Mouse (Mus musculus) embryonic facial prominence, embryonic 12.5 days (tissue): Measurements from ENCODE around the gene 1700020D05Rik. TPM values are rescaled to one million over a fixed set of nuclear protein-coding genes. Genes with fewer than 3 reads are reported as not detected.

ENCODE experiments used
- ATAC-seq: fragments of 200-750 bp; cut with Nextera tagmentation; 2 replicates; pipeline ENCODE4 v1.8.0; 2017; ENCODE audit not compliant: insufficient number of reproducible peaks, insufficient read depth, low FRiP score, low TSS enrichment
- H3K27ac ChIP-seq: fragments of 300-500 bp; sonication (generic); 2 replicates; pipeline ENCODE4 v1.5.1; 2016; ENCODE audit warnings: mild to moderate bottlenecking
- H3K27me3 ChIP-seq: fragments of 300-500 bp; sonication (generic); 2 replicates; pipeline ENCODE4 v1.6.1; 2016; ENCODE audit warnings: mild to moderate bottlenecking, moderate library complexity
- H3K36me3 ChIP-seq: fragments of 300-500 bp; sonication (generic); 2 replicates; pipeline ENCODE4 v1.6.1; 2016; ENCODE audit warnings: mild to moderate bottlenecking
- H3K4me1 ChIP-seq: fragments of 300-500 bp; sonication (generic); 2 replicates; pipeline ENCODE4 v1.6.1; 2016
- H3K4me2 ChIP-seq: fragments of 300-500 bp; sonication (generic); replicated peaks from 2 replicates; pipeline ENCODE4 v1.6.1; 2016; ENCODE audit warnings: mild to moderate bottlenecking, moderate library complexity
- H3K4me3 ChIP-seq: fragments of 300-500 bp; sonication (generic); 2 replicates; pipeline ENCODE4 v1.5.1; 2016; ENCODE audit warnings: mild to moderate bottlenecking
- H3K9ac ChIP-seq: fragments of 300-500 bp; sonication (generic); 2 replicates; pipeline ENCODE4 v1.6.1; 2016; ENCODE audit warnings: mild to moderate bottlenecking, moderate library complexity
- H3K9me3 ChIP-seq: fragments of 300-500 bp; sonication (generic); 2 replicates; pipeline ENCODE4 v1.6.1; 2016; ENCODE audit warnings: mild to moderate bottlenecking, moderate library complexity
- WGBS: fragments of 180-500 bp; shearing (Covaris S2); methylation state at CpG from one replicate; pipeline ENCODE4 v1.1.7; 2016; 5-methylcytosine and 5-hydroxymethylcytosine counted together
- polyA plus RNA-seq: library from polyadenylated mRNA; unstranded; fragments of >200 nt; fragmentation: Nextera tagmentation; extraction: Ambion mirVana; gene quantifications from 2 replicates; pipeline ENCODE4 v1.2.1, GENCODE M21; 2016

Gene 1700020D05Rik
- polyA plus RNA-seq, 1 experiment from 2014 or later: 0.15 TPM

DNA sequence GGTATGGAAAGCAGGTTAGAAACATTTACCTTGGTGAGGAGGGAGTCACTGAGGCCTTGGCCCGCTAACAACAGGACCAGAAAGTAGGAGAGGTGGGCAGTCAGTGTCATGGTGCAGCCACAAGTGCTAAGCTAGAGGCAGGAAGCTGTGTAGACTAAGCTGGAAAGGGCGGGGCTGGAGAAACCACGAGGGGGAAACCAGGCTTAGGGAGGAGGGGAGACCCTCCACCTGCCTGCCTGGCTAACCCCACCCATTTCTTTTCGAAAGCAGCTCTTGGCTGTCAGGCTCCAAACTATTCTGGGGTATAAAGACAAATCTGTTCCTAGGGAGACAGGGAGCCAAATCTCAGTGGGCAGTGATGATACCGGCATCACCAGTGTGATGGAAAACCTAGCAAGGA, 35.2 kb downstream of the 1700020D05Rik start, which contains the start of gene Ctsw:
Ctsw (minus strand) TSS at position 134 of the 400 bp plus-strand sequence.
- Histone ChIP-seq H3K4me1 (peaks cover 4% of the 10 kb centered on the region; the same call in 1 of the 2 replicates), H3K4me3 (no peak within 1 kb of the TSS), H3K27me3 (no peaks in the 10 kb centered on the region; the same call in 1 of the 2 replicates), H3K9me3 (no peaks in the 10 kb centered on the region), H3K4me2 (no peak within 1 kb of the TSS), H3K9ac (no peak within 1 kb of the TSS), H3K36me3 (peaks cover 40% of the 10 kb centered on the region), H3K27ac (no peak within 1 kb of the TSS)
- 58% methylated on average over 5 of the region's 5 CpGs for WGBS
- ATAC-seq: no peak

- Histone ChIP-seq H3K4me1 (peaks cover 4% of the 10 kb centered on the region; the same call in 1 of the 2 replicates), H3K9ac (no peak overlapping the region), H3K9me3 (no peaks in the 10 kb centered on the region), H3K27ac (no peak overlapping the region), H3K27me3 (no peaks in the 10 kb centered on the region; the same call in 1 of the 2 replicates), H3K36me3 (peaks cover 54% of the 10 kb centered on the region), H3K4me3 (no peak overlapping the region), H3K4me2 (no peak overlapping the region)
- WGBS: 88% methylated on average over 6 of the region's 6 CpGs
- no peak for ATAC-seq
Measured at GRCm38 (mm10) chr19:5466916-5467500, 36.6 kb downstream of the 1700020D05Rik start.

DNA sequence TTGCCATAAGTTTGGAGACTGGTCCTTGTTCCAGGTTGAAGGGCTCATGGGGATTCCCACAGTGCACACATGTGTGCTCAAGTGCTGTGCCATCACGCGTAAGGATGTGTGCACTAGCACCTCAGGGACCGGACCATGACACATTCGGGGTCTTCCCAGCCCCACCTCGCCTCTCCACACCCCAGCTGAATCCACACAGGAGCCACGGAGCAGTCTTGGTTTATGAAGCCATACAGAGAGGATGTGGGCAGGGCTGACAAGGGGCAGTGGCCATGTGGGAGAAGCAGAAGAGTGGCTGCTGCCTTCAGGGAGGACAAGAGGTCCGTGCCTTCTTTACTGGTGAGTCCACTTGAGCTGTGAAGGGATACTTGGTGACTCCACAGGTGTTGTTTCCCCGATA, 38.5 kb downstream of the 1700020D05Rik start:
- Histone ChIP-seq H3K9ac (no peak overlapping the region), H3K36me3 (peaks cover 55% of the 10 kb centered on the region), H3K4me2 (no peak overlapping the region), H3K27ac (no peak overlapping the region), H3K27me3 (no peaks in the 10 kb centered on the region; the same call in 1 of the 2 replicates), H3K9me3 (no peaks in the 10 kb centered on the region), H3K4me1 (peaks cover 13% of the 10 kb centered on the region), H3K4me3 (no peak overlapping the region)
- WGBS: 94% methylated on average over 8 of the region's 8 CpGs
- no peak for ATAC-seq

GRCm38 (mm10) chr19:5463791-5464562, 39.6 kb downstream of the 1700020D05Rik start:
- H3K4me3 ChIP-seq: peak overlapping the region; percentile 29
- H3K9me3 ChIP-seq: no peaks in the 10 kb centered on the region
- peak overlapping the region; percentile 57 for H3K9ac ChIP-seq
- WGBS: 42% methylated on average over 15 of the region's 15 CpGs
- peak overlapping the region; percentile 48 for H3K4me2 ChIP-seq
- peak; percentile 60; the same call in 1 of the 2 replicates for ATAC-seq
- peak overlapping the region; percentile 52 for H3K27ac ChIP-seq
- H3K36me3 ChIP-seq: peaks cover 55% of the 10 kb centered on the region
- H3K27me3 ChIP-seq: no peaks in the 10 kb centered on the region
- peaks cover 13% of the 10 kb centered on the region for H3K4me1 ChIP-seq

DNA sequence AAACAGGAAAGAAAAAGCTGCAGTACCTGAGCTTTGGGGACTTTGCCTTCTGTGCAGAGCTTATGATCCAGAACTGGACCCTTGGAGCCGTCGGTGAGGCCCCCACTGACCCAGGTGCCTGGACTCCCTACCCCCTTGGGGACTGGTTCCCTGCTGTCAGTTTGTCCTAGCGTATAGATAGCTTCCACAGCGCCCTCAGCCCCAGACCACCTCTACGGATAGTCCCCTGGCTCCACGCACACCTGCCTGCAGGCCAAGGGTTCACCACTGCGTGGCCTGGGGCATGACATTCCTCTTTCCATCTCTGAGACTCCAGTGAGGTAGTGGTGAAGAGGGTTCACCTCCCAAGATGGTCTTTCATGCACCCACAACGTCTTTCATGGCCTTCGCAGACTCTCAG, 40.4 kb downstream of the 1700020D05Rik start:
- Histone ChIP-seq H3K4me1 (peaks cover 13% of the 10 kb centered on the region), H3K27ac (no peak overlapping the region), H3K9me3 (no peaks in the 10 kb centered on the region), H3K27me3 (no peaks in the 10 kb centered on the region), H3K4me3 (no peak overlapping the region), H3K36me3 (peaks cover 55% of the 10 kb centered on the region), H3K9ac (no peak overlapping the region), H3K4me2 (no peak overlapping the region)
- no peak for ATAC-seq
- WGBS: 88% methylated on average over 9 of the region's 9 CpGs

DNA sequence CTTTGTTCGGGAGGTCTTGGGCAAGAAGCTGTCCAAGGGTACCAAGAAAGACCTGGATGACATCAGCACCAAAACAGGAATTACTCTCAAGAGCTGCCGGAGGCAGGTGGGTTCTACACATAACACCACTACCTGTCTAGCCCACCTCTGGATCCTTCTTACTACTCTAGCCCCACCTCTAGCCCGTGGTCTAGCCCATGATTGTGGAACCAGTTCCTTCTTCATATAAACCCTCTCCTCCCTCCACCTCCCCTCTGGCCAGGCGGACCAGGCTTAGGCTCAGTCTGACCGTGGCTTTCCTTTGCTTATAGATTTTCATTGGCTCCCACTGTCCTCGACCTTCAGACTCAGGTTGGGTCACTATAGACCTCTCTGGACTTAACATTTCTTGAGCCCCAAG, 42.2 kb downstream of the 1700020D05Rik start:
- 84% methylated on average over 6 of the region's 6 CpGs for WGBS
- H3K27me3 ChIP-seq: no peaks in the 10 kb centered on the region
- H3K36me3 ChIP-seq: peaks cover 40% of the 10 kb centered on the region
- peaks cover 16% of the 10 kb centered on the region for H3K4me1 ChIP-seq
- no peak overlapping the region for H3K27ac ChIP-seq
- no peaks in the 10 kb centered on the region for H3K9me3 ChIP-seq
- 0 out of 2 replicates have a peak overlapping the region, but pooled peaks have one; percentile 75 for H3K9ac ChIP-seq
- H3K4me3 ChIP-seq: peak overlapping the region; percentile 61
- no peak for ATAC-seq
- peak overlapping the region; percentile 90 for H3K4me2 ChIP-seq

DNA sequence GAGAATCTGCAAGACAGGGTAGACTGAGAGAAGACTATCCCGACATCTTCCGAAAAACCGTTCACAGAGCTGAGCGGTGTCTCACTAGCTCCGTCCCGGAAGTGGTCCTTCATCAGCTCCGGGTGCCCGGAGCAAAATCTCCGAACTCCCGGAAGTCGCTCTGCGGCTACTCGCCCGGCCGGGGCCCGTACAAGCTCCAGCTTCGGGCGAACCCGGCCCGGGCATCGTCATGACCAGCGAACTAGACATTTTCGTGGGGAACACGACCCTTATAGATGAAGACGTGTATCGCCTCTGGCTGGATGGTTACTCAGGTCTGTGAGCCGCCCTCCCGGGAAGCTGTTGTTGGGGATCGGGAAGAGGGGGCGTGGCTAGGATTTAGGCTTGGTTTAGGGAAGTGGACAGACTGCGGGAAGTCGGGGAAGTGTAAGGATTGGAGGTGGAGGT, 43.1 kb downstream of the 1700020D05Rik start, which contains the start of gene Fibp:
Fibp (plus strand) TSS at position 151 of the 447 bp plus-strand sequence.
- H3K4me1 ChIP-seq: peaks cover 26% of the 10 kb centered on the region
- peak within 1 kb of the TSS; percentile 61 for H3K4me3 ChIP-seq
- H3K9ac ChIP-seq: peak within 1 kb of the TSS; percentile 75
- peak within 1 kb of the TSS; percentile 90 for H3K4me2 ChIP-seq
- 0 out of 2 replicates have a peak, but pooled peaks have one; percentile 22 for ATAC-seq
- under 1% methylated on average over 32 of the region's 32 CpGs for WGBS
- H3K9me3 ChIP-seq: no peaks in the 10 kb centered on the region
- no peaks in the 10 kb centered on the region for H3K27me3 ChIP-seq
- peaks cover 31% of the 10 kb centered on the region for H3K36me3 ChIP-seq
- peak within 1 kb of the TSS; percentile 80 for H3K27ac ChIP-seq

DNA sequence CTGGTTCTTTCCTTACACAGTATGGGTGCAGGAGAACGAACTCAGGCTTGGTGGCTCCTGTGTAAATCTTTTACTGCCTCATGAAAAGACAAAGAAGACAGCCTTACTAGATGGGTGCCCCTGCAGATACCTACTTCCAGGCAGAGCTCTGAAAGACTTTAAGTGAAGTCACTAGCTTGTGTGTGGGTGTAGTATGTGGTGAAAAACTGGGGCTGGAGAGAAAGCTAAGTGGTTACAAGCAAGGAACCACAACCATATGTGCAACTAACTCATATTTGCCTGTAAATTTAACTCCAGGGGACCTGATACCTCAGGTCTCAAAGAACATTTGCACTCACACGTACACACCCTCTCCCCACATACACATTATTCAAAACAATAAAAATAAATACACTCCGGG, 43.7 kb downstream of the 1700020D05Rik start:
- peak overlapping the region; percentile 90 for H3K4me2 ChIP-seq
- 26% methylated on average over 3 of the region's 3 CpGs for WGBS
- peaks cover 27% of the 10 kb centered on the region for H3K36me3 ChIP-seq
- no peaks in the 10 kb centered on the region for H3K27me3 ChIP-seq
- H3K9me3 ChIP-seq: no peaks in the 10 kb centered on the region
- H3K4me3 ChIP-seq: peak overlapping the region; percentile 61
- peaks cover 31% of the 10 kb centered on the region for H3K4me1 ChIP-seq
- peak overlapping the region; percentile 80 for H3K27ac ChIP-seq
- H3K9ac ChIP-seq: peak overlapping the region; percentile 75
- no peak for ATAC-seq

- no peak for ATAC-seq
- Histone ChIP-seq H3K27me3 (no peaks in the 10 kb centered on the region), H3K9me3 (no peaks in the 10 kb centered on the region), H3K9ac (no peak overlapping the region), H3K4me1 (peaks cover 28% of the 10 kb centered on the region), H3K27ac (no peak overlapping the region), H3K4me3 (no peak overlapping the region), H3K36me3 (peaks cover 29% of the 10 kb centered on the region), H3K4me2 (no peak overlapping the region)
- WGBS: 77% methylated on average over 7 of the region's 7 CpGs
Measured at GRCm38 (mm10) chr19:5459019-5459418, 44.6 kb downstream of the 1700020D05Rik start.

GRCm38 (mm10) chr19:5457746-5458442, 45.7 kb downstream of the 1700020D05Rik start, which contains the start of gene Ccdc85b:
Gene Ccdc85b (minus strand): TSS chr19:5457894.
- Histone ChIP-seq H3K27me3 (no peaks in the 10 kb centered on the region), H3K9me3 (no peaks in the 10 kb centered on the region), H3K9ac (peak within 1 kb of the TSS; percentile 86), H3K27ac (peak within 1 kb of the TSS; percentile 91), H3K36me3 (peaks cover 20% of the 10 kb centered on the region), H3K4me3 (peak within 1 kb of the TSS; percentile 79), H3K4me2 (peak within 1 kb of the TSS; percentile 99), H3K4me1 (peaks cover 27% of the 10 kb centered on the region)
- WGBS: 18% methylated on average over 14 of the region's 14 CpGs
- ATAC-seq: no peak
